Comparison of ENCODE assay signal across 15 mouse cellular contexts in genomic region chr12:27666456-27666855, GRCm38 (mm10).
"Had no signal": no experiment of that assay in that cellular context is flagged by ENCODE, and none has a peak within 500 bp of the region (broad histone marks: within the 10 kb centered on the region; RNA-seq: fewer than 3 reads in every experiment).

No protein-coding gene starts in this region.

- H3K4me1 ChIP-seq: limb, embryonic 15.5 days; lung, embryonic 15.5 days; neural tube, embryonic 15.5 days had no signal

- DNase-seq: kidney, adult 8-10 months; kidney, postnatal 36 days; lung, postnatal 14 days; right cerebral cortex, adult 18-20 months; right cerebral cortex, postnatal 25 days; thymus, postnatal 36 days had no signal

- H3K4me3 ChIP-seq: left cerebral cortex, adult 2 months; limb, embryonic 15.5 days; lung, embryonic 15.5 days; midbrain, embryonic 13.5 days; myocyte; neural tube, embryonic 15.5 days had no signal

- H3K27me3 ChIP-seq: limb, embryonic 15.5 days; lung, embryonic 15.5 days; midbrain, embryonic 13.5 days; neural tube, embryonic 15.5 days had no signal

- H3K27ac ChIP-seq: left cerebral cortex, adult 2 months; limb, embryonic 15.5 days; lung, embryonic 15.5 days; macrophage; midbrain, embryonic 13.5 days; neural tube, embryonic 15.5 days had no signal

- ATAC-seq: inflammation-experienced regulatory T-cells, adult 6 months; intestine, postnatal 0 days; midbrain, embryonic 13.5 days had no signal

- H3K9me3 ChIP-seq: limb, embryonic 15.5 days; lung, embryonic 15.5 days; midbrain, embryonic 13.5 days; neural tube, embryonic 15.5 days had no signal

- H3K9ac ChIP-seq: limb, embryonic 15.5 days; lung, embryonic 15.5 days; midbrain, embryonic 13.5 days; neural tube, embryonic 15.5 days had no signal

- H3K36me3 ChIP-seq: limb, embryonic 15.5 days; lung, embryonic 15.5 days; midbrain, embryonic 13.5 days; neural tube, embryonic 15.5 days had no signal

- H3K4me2 ChIP-seq: limb, embryonic 15.5 days; lung, embryonic 15.5 days; midbrain, embryonic 13.5 days; neural tube, embryonic 15.5 days had no signal
